Mouse (Mus musculus) left cerebral cortex, postnatal 14 days (tissue): ENCODE data around the gene Stx8. TPM values are rescaled to one million over a fixed set of nuclear protein-coding genes. Genes with fewer than 3 reads are reported as not detected.

Experiments used
- DNase-seq, 2 experiments: peaks; one replicate each; pipeline ENCODE4 v3.0.0; 2021 to 2022; ENCODE audit warnings: low spot score in 2 of 2, mixed read lengths in 1 of 2
- intact Hi-C: fragments of 180-260 bp; cut with DNase I; formaldehyde crosslinking; loops from one replicate; pipeline ENCODE4 v1.15.1; 2025
- total RNA-seq, 2 experiments: library from RNA; stranded (reverse); gene quantifications; 2 replicates each; pipeline ENCODE4 v1.2.3; 2021

Stx8 gene
- total RNA-seq, 2 experiments from 2014 or later, result 31.7 to 36.2 TPM

GRCm38 (mm10) chr11:68171973-68172647 lies 206.1 kb downstream of the Stx8 start:
- intact Hi-C loops, result no loop called here

GRCm38 (mm10) chr11:68172648-68173045 lies 206.7 kb downstream of the Stx8 start:
- no peak for DNase-seq
- intact Hi-C loops, result no loop called here

More at GRCm38 (mm10) chr11:68171973-68172647, 206.1 kb downstream of the Stx8 start:
- DNase-seq, result no peak

- intact Hi-C loops, result no loop called here
- DNase-seq, result no peak
Measured at GRCm38 (mm10) chr11:68176550-68176949, 210.6 kb downstream of the Stx8 start.

- intact Hi-C loops, result no loop called here
- DNase-seq, result no peak
Measured at GRCm38 (mm10) chr11:68177415-68177814, 211.4 kb downstream of the Stx8 start.

GRCm38 (mm10) chr11:68185647-68186046 lies 219.7 kb downstream of the Stx8 start:
- DNase-seq, result no peak
- intact Hi-C loops, result no loop called here

GRCm38 (mm10) chr11:68187242-68187641 lies 221.2 kb downstream of the Stx8 start:
- DNase-seq, result no peak
- intact Hi-C loops, result no loop called here

GRCm38 (mm10) chr11:68188695-68189201 lies 222.8 kb downstream of the Stx8 start:
- no peak for DNase-seq
- intact Hi-C loops, result no loop called here

GRCm38 (mm10) chr11:68190849-68191248 lies 224.9 kb downstream of the Stx8 start:
- no peak for DNase-seq
- intact Hi-C loops, result loop anchor here (10.0 kb wide), 1 partner anchor 186 kb away; no protein-coding TSS in a partner anchor

- no peak for DNase-seq
- intact Hi-C loops, result loop anchor here (10.0 kb wide), 1 partner anchor 190 kb away; no protein-coding TSS in a partner anchor
Measured at GRCm38 (mm10) chr11:68195168-68195567, 229.2 kb downstream of the Stx8 start.

- intact Hi-C loops, result loop anchor here (10.0 kb wide), 1 partner anchor 191 kb away; no protein-coding TSS in a partner anchor
- no peak for DNase-seq
Measured at GRCm38 (mm10) chr11:68195693-68196176, 229.7 kb downstream of the Stx8 start.

GRCm38 (mm10) chr11:68196566-68196965 lies 230.6 kb downstream of the Stx8 start:
- intact Hi-C loops, result loop anchor here (10.0 kb wide), 1 partner anchor 192 kb away; no protein-coding TSS in a partner anchor
- no peak for DNase-seq

GRCm38 (mm10) chr11:68197471-68197870 lies 231.5 kb downstream of the Stx8 start:
- no peak for DNase-seq
- intact Hi-C loops, result loop anchor here (10.0 kb wide), 1 partner anchor 193 kb away; no protein-coding TSS in a partner anchor

GRCm38 (mm10) chr11:68198696-68199095 lies 232.7 kb downstream of the Stx8 start:
- no peak for DNase-seq
- intact Hi-C loops, result loop anchor here (10.0 kb wide), 1 partner anchor 194 kb away; no protein-coding TSS in a partner anchor

- intact Hi-C loops, result loop anchor here (10.0 kb wide), 1 partner anchor 194 kb away; no protein-coding TSS in a partner anchor
- no peak for DNase-seq
Measured at GRCm38 (mm10) chr11:68199103-68199502, 233.1 kb downstream of the Stx8 start.

- DNase-seq, result no peak
- intact Hi-C loops, result loop anchor here (10.0 kb wide), 1 partner anchor 195 kb away; no protein-coding TSS in a partner anchor
Measured at GRCm38 (mm10) chr11:68199801-68200423, 233.9 kb downstream of the Stx8 start.

GRCm38 (mm10) chr11:68200500-68200899 lies 234.5 kb downstream of the Stx8 start:
- DNase-seq, result no peak
- intact Hi-C loops, result no loop called here

GRCm38 (mm10) chr11:68201063-68201462 lies 235.1 kb downstream of the Stx8 start:
- no peak for DNase-seq
- intact Hi-C loops, result no loop called here

GRCm38 (mm10) chr11:68201811-68202459 lies 235.9 kb downstream of the Stx8 start:
- intact Hi-C loops, result no loop called here
- no peak for DNase-seq

- DNase-seq, result no peak
- intact Hi-C loops, result no loop called here
Measured at GRCm38 (mm10) chr11:68202561-68202960, 236.6 kb downstream of the Stx8 start.
